Mouse (Mus musculus): ENCODE results near the gene Rcor3. TPM values are rescaled to one million over a fixed set of nuclear protein-coding genes. Genes with fewer than 3 reads are reported as not detected.

Rcor3 gene
- 30.9 TPM for polyA plus RNA-seq (2014; fragmentation: Illumina TruSeq; extraction: RNeasy Lipid Tissue Mini Kit (QIAGEN cat#74804); ENCODE audit: low read depth, low replicate concordance)

GRCm38 (mm10) chr1:192137926-192138910, at the start of gene Rcor3:
Gene Rcor3, minus strand, starts transcription at chr1:192138062.

GRCm38 (mm10) chr1:192091806-192092772, 45.8 kb downstream of the Rcor3 start, which contains the start of gene Traf5:
Gene Traf5, minus strand, starts transcription at chr1:192092559.

Other genes with a start within 250 kb of the Rcor3 start
- gene Slc30a1, start 231.3 kb downstream of the Rcor3 start, polyA plus RNA-seq (2014; fragmentation: Illumina TruSeq; extraction: RNeasy Lipid Tissue Mini Kit (QIAGEN cat#74804); ENCODE audit: low read depth, low replicate concordance): 8.0 TPM
- gene Rd3, start 160.7 kb downstream of the Rcor3 start, polyA plus RNA-seq (2014; fragmentation: Illumina TruSeq; extraction: RNeasy Lipid Tissue Mini Kit (QIAGEN cat#74804); ENCODE audit: low read depth, low replicate concordance): not detected
- gene Traf5, start 45.5 kb downstream of the Rcor3 start, polyA plus RNA-seq (2014; fragmentation: Illumina TruSeq; extraction: RNeasy Lipid Tissue Mini Kit (QIAGEN cat#74804); ENCODE audit: low read depth, low replicate concordance): 6.0 TPM
- gene Kcnh1, start 52.7 kb upstream of the Rcor3 start, polyA plus RNA-seq (2014; fragmentation: Illumina TruSeq; extraction: RNeasy Lipid Tissue Mini Kit (QIAGEN cat#74804); ENCODE audit: low read depth, low replicate concordance): not detected